Mouse (Mus musculus) heart, embryonic 13.5 days (tissue): ENCODE data around the gene Senp7. TPM values are rescaled to one million over a fixed set of nuclear protein-coding genes. Genes with fewer than 3 reads are reported as not detected.
A peak's percentile ranks its signal among the peaks of the same experiment; 100 is the strongest.

Experiments used
- ATAC-seq: fragments of 200-750 bp; cut with Nextera tagmentation; 2 replicates; pipeline ENCODE4 v1.8.0; 2017; ENCODE audit warnings: moderate TSS enrichment; ENCODE audit not compliant: insufficient number of reproducible peaks, low FRiP score, low TSS enrichment; ENCODE audit errors: extremely low read depth
- H3K27ac ChIP-seq: fragments of 300-500 bp; sonication (generic); replicated peaks from 2 replicates; pipeline ENCODE4 v1.5.1; 2015; ENCODE audit warnings: moderate library complexity, mild to moderate bottlenecking, inconsistent platforms
- H3K27me3 ChIP-seq: fragments of 300-500 bp; sonication (generic); replicated peaks from 2 replicates; pipeline ENCODE4 v1.6.1; 2015; ENCODE audit warnings: mild to moderate bottlenecking, inconsistent platforms
- H3K36me3 ChIP-seq: fragments of 300-500 bp; sonication (generic); 2 replicates; pipeline ENCODE4 v1.6.1; 2015; ENCODE audit warnings: mild to moderate bottlenecking, inconsistent platforms
- H3K4me1 ChIP-seq: fragments of 300-500 bp; sonication (generic); 2 replicates; pipeline ENCODE4 v1.6.1; 2015; ENCODE audit warnings: inconsistent platforms
- H3K4me2 ChIP-seq: fragments of 300-500 bp; sonication (generic); 2 replicates; pipeline ENCODE4 v1.6.1; 2015; ENCODE audit warnings: inconsistent platforms, mild to moderate bottlenecking, moderate library complexity
- H3K4me3 ChIP-seq: fragments of 300-500 bp; sonication (generic); 2 replicates; pipeline ENCODE4 v1.5.1; 2015; ENCODE audit warnings: moderate library complexity, mild to moderate bottlenecking, inconsistent platforms
- H3K9ac ChIP-seq: fragments of 300-500 bp; sonication (generic); 2 replicates; pipeline ENCODE4 v1.6.1; 2015; ENCODE audit warnings: inconsistent platforms, mild to moderate bottlenecking, moderate library complexity
- H3K9me3 ChIP-seq: fragments of 300-500 bp; sonication (generic); 2 replicates; pipeline ENCODE4 v1.6.1; 2016; ENCODE audit warnings: inconsistent platforms
- WGBS: fragments of 180-500 bp; shearing (Covaris S2); methylation state at CpG from one replicate; pipeline ENCODE4 v1.1.7; 2015; ENCODE audit warnings: mixed read lengths; 5-methylcytosine and 5-hydroxymethylcytosine counted together
- polyA plus RNA-seq: library from polyadenylated mRNA; unstranded; fragments of >200 nt; fragmentation: Nextera tagmentation; extraction: Ambion mirVana; gene quantifications from 2 replicates; pipeline ENCODE4 v1.2.1, GENCODE M21; 2015

Senp7 gene
- polyA plus RNA-seq, 1 experiment from 2014 or later, result 19.0 TPM

- Histone ChIP-seq H3K27me3 (no peaks in the 10 kb centered on the region), H3K27ac (no peak overlapping the region), H3K36me3 (peaks cover 39% of the 10 kb centered on the region), H3K4me1 (peaks cover 16% of the 10 kb centered on the region), H3K4me2 (peak overlapping the region; percentile 69), H3K9me3 (no peaks in the 10 kb centered on the region), H3K9ac (peak overlapping the region; percentile 96), H3K4me3 (peak overlapping the region; percentile 92)
- 50% methylated on average over 6 of the region's 6 CpGs for WGBS
- no peak for ATAC-seq
These were observed 11.6 kb upstream of the Senp7 start for GRCm38 (mm10) chr16:56036501-56036900.

GRCm38 (mm10) chr16:56037138-56038010, 10.8 kb upstream of the Senp7 start, which contains the start of gene Trmt10c:
Gene Trmt10c, minus strand, starts transcription at chr16:56037819.
- Histone ChIP-seq H3K27me3 (no peaks in the 10 kb centered on the region), H3K4me2 (peak within 1 kb of the TSS; percentile 69), H3K36me3 (peaks cover 34% of the 10 kb centered on the region), H3K9ac (peak within 1 kb of the TSS; percentile 96), H3K9me3 (no peaks in the 10 kb centered on the region), H3K27ac (peak within 1 kb of the TSS; percentile 92), H3K4me3 (peak within 1 kb of the TSS; percentile 92), H3K4me1 (peaks cover 16% of the 10 kb centered on the region)
- under 1% methylated on average over 63 of the region's 63 CpGs for WGBS
- peak; percentile 99 for ATAC-seq

- no peaks in the 10 kb centered on the region for H3K27me3 ChIP-seq
- peak overlapping the region; percentile 69 for H3K4me2 ChIP-seq
- peak overlapping the region; percentile 92 for H3K27ac ChIP-seq
- H3K9ac ChIP-seq, result peak overlapping the region; percentile 96
- no peaks in the 10 kb centered on the region for H3K9me3 ChIP-seq
- peak overlapping the region; percentile 92 for H3K4me3 ChIP-seq
- 25% methylated on average over 8 of the region's 8 CpGs for WGBS
- H3K4me1 ChIP-seq, result peaks cover 16% of the 10 kb centered on the region
- H3K36me3 ChIP-seq, result peaks cover 27% of the 10 kb centered on the region
- ATAC-seq, result no peak
These were observed 10.0 kb upstream of the Senp7 start for GRCm38 (mm10) chr16:56038090-56038489.

GRCm38 (mm10) chr16:56055911-56056310, 7.8 kb downstream of the Senp7 start:
- ATAC-seq, result no peak
- 71% methylated on average over 3 of the region's 3 CpGs for WGBS

GRCm38 (mm10) chr16:56056944-56057590, 8.9 kb downstream of the Senp7 start:
- no peak overlapping the region for H3K27ac ChIP-seq
- no peaks in the 10 kb centered on the region for H3K9me3 ChIP-seq
- H3K36me3 ChIP-seq, result no peaks in the 10 kb centered on the region
- H3K4me1 ChIP-seq, result no peaks in the 10 kb centered on the region
- no peak for ATAC-seq
- no peak overlapping the region for H3K4me2 ChIP-seq
- H3K4me3 ChIP-seq, result no peak overlapping the region
- 71% methylated on average over 7 of the region's 7 CpGs for WGBS
- no peak overlapping the region for H3K9ac ChIP-seq
- H3K27me3 ChIP-seq, result no peaks in the 10 kb centered on the region

More at GRCm38 (mm10) chr16:56055911-56056310, 7.8 kb downstream of the Senp7 start:
- Histone ChIP-seq H3K27ac (no peak overlapping the region), H3K36me3 (no peaks in the 10 kb centered on the region), H3K4me1 (no peaks in the 10 kb centered on the region), H3K4me3 (no peak overlapping the region), H3K9me3 (no peaks in the 10 kb centered on the region), H3K27me3 (no peaks in the 10 kb centered on the region), H3K4me2 (no peak overlapping the region), H3K9ac (no peak overlapping the region)

- H3K4me1 ChIP-seq, result no peaks in the 10 kb centered on the region
- H3K9me3 ChIP-seq, result no peaks in the 10 kb centered on the region
- H3K27ac ChIP-seq, result no peak overlapping the region
- no peak overlapping the region for H3K4me2 ChIP-seq
- ATAC-seq, result no peak
- no peaks in the 10 kb centered on the region for H3K36me3 ChIP-seq
- H3K4me3 ChIP-seq, result no peak overlapping the region
- no peaks in the 10 kb centered on the region for H3K27me3 ChIP-seq
- WGBS, result 75% methylated on average over 10 of the region's 10 CpGs
- H3K9ac ChIP-seq, result no peak overlapping the region
These were observed 10.0 kb downstream of the Senp7 start for GRCm38 (mm10) chr16:56058151-56058550.

- Histone ChIP-seq H3K27ac (no peak overlapping the region), H3K4me1 (0 out of 2 replicates have a peak, but pooled peaks cover 2% of the 10 kb centered on the region), H3K9me3 (no peaks in the 10 kb centered on the region), H3K36me3 (no peaks in the 10 kb centered on the region), H3K27me3 (peaks cover 3% of the 10 kb centered on the region; the same call in 1 of the 2 replicates), H3K4me2 (no peak overlapping the region), H3K9ac (no peak overlapping the region), H3K4me3 (no peak overlapping the region)
- no peak for ATAC-seq
- WGBS, result 69% methylated on average over 7 of the region's 7 CpGs
These were observed 14.0 kb downstream of the Senp7 start for GRCm38 (mm10) chr16:56061995-56062594.

- Histone ChIP-seq H3K4me2 (no peak overlapping the region), H3K9ac (no peak overlapping the region), H3K9me3 (no peaks in the 10 kb centered on the region), H3K27ac (no peak overlapping the region), H3K36me3 (no peaks in the 10 kb centered on the region), H3K4me1 (0 out of 2 replicates have a peak, but pooled peaks cover 2% of the 10 kb centered on the region), H3K4me3 (no peak overlapping the region), H3K27me3 (peaks cover 7% of the 10 kb centered on the region; the same call in 1 of the 2 replicates)
- 72% methylated on average over 11 of the region's 11 CpGs for WGBS
- ATAC-seq, result no peak
These were observed 14.8 kb downstream of the Senp7 start for GRCm38 (mm10) chr16:56062981-56063380.

GRCm38 (mm10) chr16:56064334-56064990, 16.3 kb downstream of the Senp7 start:
- peaks cover 10% of the 10 kb centered on the region; the same call in 1 of the 2 replicates for H3K27me3 ChIP-seq
- H3K4me3 ChIP-seq, result peak overlapping the region; percentile 54
- peak overlapping the region; percentile 81 for H3K9ac ChIP-seq
- H3K27ac ChIP-seq, result no peak overlapping the region
- no peaks in the 10 kb centered on the region for H3K9me3 ChIP-seq
- WGBS, result 5% methylated on average over 20 of the region's 20 CpGs
- H3K4me2 ChIP-seq, result peak overlapping the region; percentile 74
- H3K36me3 ChIP-seq, result no peaks in the 10 kb centered on the region
- H3K4me1 ChIP-seq, result 0 out of 2 replicates have a peak, but pooled peaks cover 2% of the 10 kb centered on the region
- ATAC-seq, result peak; percentile 54; the same call in 1 of the 2 replicates

- H3K27me3 ChIP-seq, result peaks cover 10% of the 10 kb centered on the region; the same call in 1 of the 2 replicates
- no peak overlapping the region for H3K4me3 ChIP-seq
- H3K9ac ChIP-seq, result no peak overlapping the region
- 51% methylated on average over 8 of the region's 8 CpGs for WGBS
- no peaks in the 10 kb centered on the region for H3K36me3 ChIP-seq
- no peak for ATAC-seq
- 0 out of 2 replicates have a peak, but pooled peaks cover 2% of the 10 kb centered on the region for H3K4me1 ChIP-seq
- no peak overlapping the region for H3K27ac ChIP-seq
- H3K9me3 ChIP-seq, result no peaks in the 10 kb centered on the region
- no peak overlapping the region for H3K4me2 ChIP-seq
These were observed 18.0 kb downstream of the Senp7 start for GRCm38 (mm10) chr16:56066113-56066512.
